28 mouse cellular contexts compared by ENCODE assay signal in the genomic region with DNA sequence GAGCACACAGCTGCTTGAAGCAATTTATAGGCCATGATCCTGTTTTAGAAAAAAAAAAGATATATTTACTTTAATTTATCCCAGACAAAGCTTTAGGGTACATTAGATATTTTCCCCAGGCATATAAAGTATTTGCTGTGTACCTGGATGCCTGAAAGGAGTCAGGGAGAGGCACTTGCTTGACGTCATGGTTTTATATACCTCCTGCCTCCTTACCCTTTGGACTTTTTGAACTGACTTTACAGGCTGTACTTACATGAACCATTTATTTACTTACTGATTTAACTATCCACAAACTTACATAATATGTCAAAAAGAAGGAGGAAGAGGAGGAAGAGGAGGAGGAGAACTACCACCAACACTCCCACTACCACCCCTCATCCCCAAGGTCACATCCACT. TPM values are rescaled to one million over a fixed set of nuclear protein-coding genes. Genes with fewer than 3 reads are reported as not detected.
DNase-seq lines count a peak whose midpoint lies in the region; ATAC-seq and TF ChIP-seq lines count a peak whose summit lies in the region.
"Had no signal": no experiment of that assay in that cellular context is flagged by ENCODE, and none has a peak within 500 bp of the region (broad histone marks: within the 10 kb centered on the region; RNA-seq: fewer than 3 reads in every experiment).

A gene (minus strand): TSS at position 171 of the 400 bp plus-strand sequence.

- no peak for DNase-seq in stomach, postnatal 0 days (ENCODE audit: low spot score)
- DNase-seq in gastrocnemius, postnatal 10 days: no peak
- no peak for DNase-seq in frontal cortex, postnatal 36 days (ENCODE audit: low spot score in 2 of 2)
- DNase-seq in frontal cortex, postnatal 25 days (ENCODE audit: low spot score in 2 of 2): no peak
- no peak for DNase-seq in liver, postnatal 0 days
- DNase-seq: adrenal gland, adult 2 months; adrenal gland, postnatal 10 days; adrenal gland, postnatal 25 days; cerebellum, adult 11 months; cerebellum, adult 18-20 months; cerebellum, adult 8-10 months; cerebellum, adult 9-11 months; cerebellum, postnatal 25 days had no signal

- no peak for TF ChIP-seq EP300 in stomach, postnatal 0 days (optimal IDR thresholded peaks at IDR 0.05)
- no peak for TF ChIP-seq EP300 in liver, postnatal 0 days (IDR thresholded peaks at IDR 0.05; ENCODE audit: low read depth)

- H3K4me1 ChIP-seq in intestine, embryonic 15.5 days (replicated peaks): peaks cover 9% of the 10 kb centered on the region
- no peaks in the 10 kb centered on the region for H3K4me1 ChIP-seq in intestine, postnatal 0 days (replicated peaks; ENCODE audit: control insufficient read depth, insufficient read depth, low read length)
- H3K4me1 ChIP-seq in small intestine, adult 2 months (ENCODE audit: control insufficient read depth, insufficient read depth, insufficient read length, low read length): peaks cover 6% of the 10 kb centered on the region; the same call in 1 of the 2 replicates
- 0 out of 2 replicates have a peak, but pooled peaks cover 2% of the 10 kb centered on the region for H3K4me1 ChIP-seq in stomach, postnatal 0 days (replicated peaks; ENCODE audit: control insufficient read depth, insufficient read depth)
- H3K4me1 ChIP-seq in liver, postnatal 0 days (ENCODE audit: insufficient read depth): no peaks in the 10 kb centered on the region
- H3K4me1 ChIP-seq: embryonic facial prominence, embryonic 10.5 days; embryonic facial prominence, embryonic 12.5 days; forebrain, embryonic 13.5 days; forebrain, embryonic 15.5 days had no signal

- H3K9me3 ChIP-seq in intestine, embryonic 15.5 days: no peaks in the 10 kb centered on the region
- H3K9me3 ChIP-seq in intestine, postnatal 0 days (ENCODE audit: control insufficient read depth): no peaks in the 10 kb centered on the region
- no peaks in the 10 kb centered on the region for H3K9me3 ChIP-seq in stomach, postnatal 0 days (ENCODE audit: control insufficient read depth, low read length)
- H3K9me3 ChIP-seq in liver, postnatal 0 days (ENCODE audit: low read length): no peaks in the 10 kb centered on the region
- H3K9me3 ChIP-seq: embryonic facial prominence, embryonic 10.5 days; embryonic facial prominence, embryonic 12.5 days; forebrain, embryonic 13.5 days; forebrain, embryonic 15.5 days had no signal

- no peak for TF ChIP-seq CTCF in intestine, postnatal 0 days (IDR thresholded peaks at IDR 0.05; ENCODE audit: low read depth)
- no peak for TF ChIP-seq CTCF in small intestine, adult 2 months (IDR thresholded peaks at IDR 0.05; ENCODE audit: extremely low read depth, insufficient read length, insufficient replicate concordance, low read depth, low read length)
- no peak for TF ChIP-seq CTCF in stomach, postnatal 0 days (IDR thresholded peaks at IDR 0.05; ENCODE audit: low read depth)
- no peak for TF ChIP-seq CTCF in liver, postnatal 0 days (IDR thresholded peaks at IDR 0.05; ENCODE audit: low read depth)

- no peaks in the 10 kb centered on the region for H3K27me3 ChIP-seq in intestine, embryonic 15.5 days (replicated peaks)
- no peaks in the 10 kb centered on the region for H3K27me3 ChIP-seq in intestine, postnatal 0 days (replicated peaks; ENCODE audit: control insufficient read depth, insufficient read depth, low read length)
- no peaks in the 10 kb centered on the region for H3K27me3 ChIP-seq in small intestine, adult 2 months (ENCODE audit: control insufficient read depth, insufficient read depth, low read length)
- no peaks in the 10 kb centered on the region for H3K27me3 ChIP-seq in stomach, postnatal 0 days (ENCODE audit: control insufficient read depth, insufficient read depth, low read length)
- no peaks in the 10 kb centered on the region for H3K27me3 ChIP-seq in liver, postnatal 0 days (ENCODE audit: insufficient read depth, low read length)
- H3K27me3 ChIP-seq: embryonic facial prominence, embryonic 12.5 days; forebrain, embryonic 13.5 days; forebrain, embryonic 15.5 days had no signal

- H3K4me3 ChIP-seq in intestine, embryonic 15.5 days (replicated peaks): no peak within 1 kb of the TSS
- no peak within 1 kb of the TSS for H3K4me3 ChIP-seq in intestine, postnatal 0 days (ENCODE audit: low read depth, low read length)
- H3K4me3 ChIP-seq in small intestine, adult 2 months (ENCODE audit: low read depth, low read length): no peak within 1 kb of the TSS
- no peak within 1 kb of the TSS for H3K4me3 ChIP-seq in stomach, postnatal 0 days (ENCODE audit: low read depth, low read length)
- H3K4me3 ChIP-seq in liver, postnatal 0 days (ENCODE audit: low read depth, low read length): no peak within 1 kb of the TSS
- H3K4me3 ChIP-seq: embryonic facial prominence, embryonic 10.5 days; embryonic facial prominence, embryonic 12.5 days; forebrain, embryonic 13.5 days; forebrain, embryonic 15.5 days had no signal

- H3K27ac ChIP-seq in intestine, embryonic 15.5 days: no peak within 1 kb of the TSS
- H3K27ac ChIP-seq in intestine, postnatal 0 days (ENCODE audit: low read depth, low read length): 0 out of 2 replicates have a peak within 1 kb of the TSS, but pooled peaks have one; percentile 12
- peak within 1 kb of the TSS; percentile 59; the same call in 1 of the 2 replicates for H3K27ac ChIP-seq in small intestine, adult 2 months (ENCODE audit: insufficient read depth, low read depth, low read length)
- no peak within 1 kb of the TSS for H3K27ac ChIP-seq in stomach, postnatal 0 days (replicated peaks)
- H3K27ac ChIP-seq in liver, postnatal 0 days (ENCODE audit: low read depth): no peak within 1 kb of the TSS
- H3K27ac ChIP-seq: embryonic facial prominence, embryonic 10.5 days; embryonic facial prominence, embryonic 12.5 days; forebrain, embryonic 13.5 days; forebrain, embryonic 15.5 days had no signal

- peak; percentile 90 for ATAC-seq in intestine, embryonic 15.5 days
- ATAC-seq in intestine, postnatal 0 days: peak; percentile 95
- peak; percentile 86 for ATAC-seq in stomach, postnatal 0 days (ENCODE audit: low FRiP score, low TSS enrichment)
- ATAC-seq in liver, postnatal 0 days: no peak
- ATAC-seq: forebrain, embryonic 13.5 days; forebrain, embryonic 15.5 days had no signal

- H3K4me2 ChIP-seq in intestine, embryonic 15.5 days (replicated peaks): no peak within 1 kb of the TSS
- H3K4me2 ChIP-seq in intestine, postnatal 0 days (replicated peaks; ENCODE audit: low read depth): 0 out of 2 replicates have a peak within 1 kb of the TSS, but pooled peaks have one; percentile 28
- H3K4me2 ChIP-seq in stomach, postnatal 0 days (replicated peaks; ENCODE audit: low read depth): no peak within 1 kb of the TSS
- H3K4me2 ChIP-seq in liver, postnatal 0 days (ENCODE audit: low read depth, low read length): no peak within 1 kb of the TSS
- H3K4me2 ChIP-seq: embryonic facial prominence, embryonic 12.5 days; forebrain, embryonic 13.5 days; forebrain, embryonic 15.5 days had no signal

- no peak within 1 kb of the TSS for H3K9ac ChIP-seq in intestine, embryonic 15.5 days
- H3K9ac ChIP-seq in intestine, postnatal 0 days (ENCODE audit: low read depth, low read length): no peak within 1 kb of the TSS
- no peak within 1 kb of the TSS for H3K9ac ChIP-seq in stomach, postnatal 0 days (ENCODE audit: low read length)
- H3K9ac ChIP-seq in liver, postnatal 0 days (replicated peaks): no peak within 1 kb of the TSS
- H3K9ac ChIP-seq: embryonic facial prominence, embryonic 12.5 days; forebrain, embryonic 13.5 days; forebrain, embryonic 15.5 days had no signal

- WGBS in intestine, embryonic 15.5 days: 47% methylated on average over 1 of the region's 1 CpGs
- WGBS in intestine, postnatal 0 days: 44% methylated on average over 1 of the region's 1 CpGs
- WGBS in small intestine, adult 2 months: 35% methylated on average over 1 of the region's 1 CpGs
- WGBS in stomach, postnatal 0 days: 53% methylated on average over 1 of the region's 1 CpGs
- WGBS in liver, postnatal 0 days (ENCODE audit: insufficient replicate concordance): 72% methylated on average over 1 of the region's 1 CpGs

- TF ChIP-seq POLR2A in small intestine, adult 2 months (IDR thresholded peaks at IDR 0.05; ENCODE audit: low read depth, low read length): no peak

- no peaks in the 10 kb centered on the region for H3K36me3 ChIP-seq in intestine, embryonic 15.5 days
- H3K36me3 ChIP-seq in intestine, postnatal 0 days (ENCODE audit: control insufficient read depth, insufficient read depth): no peaks in the 10 kb centered on the region
- H3K36me3 ChIP-seq in small intestine, adult 2 months (ENCODE audit: control insufficient read depth, insufficient read depth, low read length): no peaks in the 10 kb centered on the region
- H3K36me3 ChIP-seq in stomach, postnatal 0 days (ENCODE audit: control insufficient read depth, insufficient read depth, low read length): no peaks in the 10 kb centered on the region
- no peaks in the 10 kb centered on the region for H3K36me3 ChIP-seq in liver, postnatal 0 days (replicated peaks; ENCODE audit: insufficient read depth, low read length)
- H3K36me3 ChIP-seq: embryonic facial prominence, embryonic 10.5 days; embryonic facial prominence, embryonic 12.5 days; forebrain, embryonic 15.5 days had no signal

RNA-seq across cellular contexts. Expression of the gene that starts here (rescaled TPM):
- polyA plus RNA-seq in intestine, embryonic 15.5 days (2015; fragmentation: Nextera tagmentation; extraction: Ambion mirVana): 0.80 and 1.7 TPM in 2 replicates
- polyA plus RNA-seq in intestine, postnatal 0 days (2015; fragmentation: Nextera tagmentation; extraction: Ambion mirVana): 121 and 126 TPM in 2 replicates
- 13.4 and 33.9 TPM in 2 replicates for polyA plus RNA-seq in small intestine, adult 2 months (2012; rRNA removed)
- polyA plus RNA-seq in stomach, postnatal 0 days (2015; fragmentation: Nextera tagmentation; extraction: Ambion mirVana): 0.58 and 0.88 TPM in 2 replicates
- not detected for total RNA-seq in gastrocnemius, postnatal 10 days (2021)
- not detected in 2 replicates for polyA plus RNA-seq in liver, postnatal 0 days (2015; fragmentation: Nextera tagmentation; extraction: Ambion mirVana)
- total RNA-seq: adrenal gland, adult 2 months; adrenal gland, postnatal 10 days; adrenal gland, postnatal 25 days; adrenal gland, postnatal 4 days; ES-E14; MEL had no signal
- polyA plus RNA-seq: adrenal gland, adult 2 months; brain, embryonic 14.5 days; C2C12; cortical plate, adult 2 months; embryonic facial prominence, embryonic 10.5 days; embryonic facial prominence, embryonic 12.5 days; embryonic facial prominence, embryonic 14.5 days; forebrain, embryonic 11.5 days; forebrain, embryonic 13.5 days; forebrain, embryonic 15.5 days had no signal

Comparison
In these comparisons a context has a peak if more than half of its experiments do, and no peak if none do; other contexts are left out.
1. H3K27ac ChIP-seq: peak in intestine, postnatal 0 days (single experiment) and small intestine, adult 2 months (single experiment); none in intestine, embryonic 15.5 days (single experiment), stomach, postnatal 0 days (single experiment) and liver, postnatal 0 days (single experiment).
2. Peak in ATAC-seq in stomach, postnatal 0 days; RNA of the gene not detected or under 1 TPM.